Comparison of ENCODE assay signal across 10 mouse cellular contexts in genomic region chr2:153668754-153669376, GRCm38 (mm10). TPM values are rescaled to one million over a fixed set of nuclear protein-coding genes. Genes with fewer than 3 reads are reported as not detected.
DNase-seq lines count a peak whose midpoint lies in the region; ATAC-seq and TF ChIP-seq lines count a peak whose summit lies in the region.
"Had no signal": no experiment of that assay in that cellular context is flagged by ENCODE, and none has a peak within 500 bp of the region (broad histone marks: within the 10 kb centered on the region; RNA-seq: fewer than 3 reads in every experiment).

No protein-coding gene starts in this region.

- no peaks in the 10 kb centered on the region for H3K4me1 ChIP-seq in forebrain, postnatal 0 days (ENCODE audit: insufficient read depth)
- H3K4me1 ChIP-seq in neural tube, embryonic 14.5 days (ENCODE audit: control insufficient read depth, insufficient read depth, low read length): no peaks in the 10 kb centered on the region

- DNase-seq in cerebellum, adult 11 months: no peak
- peak; percentile 17 to 35 for DNase-seq in right cerebral cortex, adult 2 months (ENCODE audit: low spot score in 2 of 2)
- no peak for DNase-seq in right cerebral cortex, postnatal 14 days
- DNase-seq in forebrain, postnatal 0 days: peak; percentile 81
- peak; percentile 40 to 82 for DNase-seq in layer of hippocampus, postnatal 14 days (ENCODE audit: low spot score in 2 of 2)
- no peak for DNase-seq in spleen, adult 18-20 months

- H3K27ac ChIP-seq in forebrain, postnatal 0 days (ENCODE audit: low read depth, low read length): no peak overlapping the region
- no peak overlapping the region for H3K27ac ChIP-seq in neural tube, embryonic 14.5 days (ENCODE audit: low read depth, low read length)

- H3K27me3 ChIP-seq in forebrain, postnatal 0 days (ENCODE audit: insufficient read depth, low read length): no peaks in the 10 kb centered on the region
- no peaks in the 10 kb centered on the region for H3K27me3 ChIP-seq in neural tube, embryonic 14.5 days (ENCODE audit: control insufficient read depth, insufficient read depth, low read length)

- WGBS in forebrain, postnatal 0 days: 55% methylated on average over 7 of the region's 7 CpGs
- 64% methylated on average over 7 of the region's 7 CpGs for WGBS in neural tube, embryonic 14.5 days

- ATAC-seq in cerebellum, adult (ENCODE audit: insufficient number of reproducible peaks, low FRiP score, low TSS enrichment): peak; percentile 75
- peak; percentile 94 for ATAC-seq in forebrain, postnatal 0 days
- peak; percentile 78; the same call in 1 of the 2 replicates for ATAC-seq in neural tube, embryonic 14.5 days (ENCODE audit: low read depth)

- peak; percentile 90 for TF ChIP-seq CTCF in forebrain, postnatal 0 days (IDR thresholded peaks at IDR 0.05; ENCODE audit: low read depth)

- H3K9ac ChIP-seq in forebrain, postnatal 0 days: no peak overlapping the region
- H3K9ac ChIP-seq in neural tube, embryonic 14.5 days (replicated peaks; ENCODE audit: low read depth, low read length): no peak overlapping the region

- H3K4me3 ChIP-seq in forebrain, postnatal 0 days (ENCODE audit: low read depth, low read length): no peak overlapping the region
- H3K4me3 ChIP-seq in neural tube, embryonic 14.5 days (ENCODE audit: low read depth, low read length): no peak overlapping the region
- H3K4me3 ChIP-seq: myocyte had no signal

- H3K36me3 ChIP-seq in forebrain, postnatal 0 days (ENCODE audit: insufficient read depth): 0 out of 2 replicates have a peak, but pooled peaks cover 6% of the 10 kb centered on the region
- no peaks in the 10 kb centered on the region for H3K36me3 ChIP-seq in neural tube, embryonic 14.5 days (ENCODE audit: control insufficient read depth, insufficient read depth, low read length)

- no peaks in the 10 kb centered on the region for H3K9me3 ChIP-seq in forebrain, postnatal 0 days (ENCODE audit: low read length)
- H3K9me3 ChIP-seq in neural tube, embryonic 14.5 days (ENCODE audit: control insufficient read depth, low read length): no peaks in the 10 kb centered on the region

- no peak overlapping the region for H3K4me2 ChIP-seq in forebrain, postnatal 0 days (ENCODE audit: low read depth)
- H3K4me2 ChIP-seq in neural tube, embryonic 14.5 days (ENCODE audit: low read depth, low read length): no peak overlapping the region

RNA-seq across cellular contexts. Expression of gene Dnmt3b, which starts 19.6 kb away (rescaled TPM):
- 1.9 and 3.9 TPM in 2 replicates for total RNA-seq in forebrain, postnatal 0 days (2014; rRNA removed)
- polyA plus RNA-seq in forebrain, postnatal 0 days (2015; fragmentation: Nextera tagmentation; extraction: Ambion mirVana): 1.3 and 1.9 TPM in 2 replicates
- total RNA-seq in layer of hippocampus, postnatal 14 days (2021): 1 to 10 TPM; 2.1 TPM
- 2.9 and 3.6 TPM in 2 replicates for polyA plus RNA-seq in neural tube, embryonic 14.5 days (2014; fragmentation: Nextera tagmentation; extraction: Ambion mirVana)

RNA-seq across cellular contexts. Expression of gene Dnmt3c, which starts 27.6 kb away (rescaled TPM):
- total RNA-seq in forebrain, postnatal 0 days (2014; rRNA removed): not detected in 2 replicates
- not detected in 2 replicates for polyA plus RNA-seq in forebrain, postnatal 0 days (2015; fragmentation: Nextera tagmentation; extraction: Ambion mirVana)
- under 1 TPM in 1 of 2 experiments, not detected in 1; 0.14 TPM for total RNA-seq in layer of hippocampus, postnatal 14 days (2021)
- not detected in 2 replicates for polyA plus RNA-seq in neural tube, embryonic 14.5 days (2014; fragmentation: Nextera tagmentation; extraction: Ambion mirVana)
- polyA plus RNA-seq: heart, embryonic 16.5 days; myocyte had no signal

RNA-seq across cellular contexts. Expression of gene Commd7, which starts 36.3 kb away (rescaled TPM):
- 39.2 and 46.4 TPM in 2 replicates for total RNA-seq in forebrain, postnatal 0 days (2014; rRNA removed)
- 105 and 116 TPM in 2 replicates for polyA plus RNA-seq in forebrain, postnatal 0 days (2015; fragmentation: Nextera tagmentation; extraction: Ambion mirVana)
- 10 to 100 TPM; 25.3 to 27.8 TPM for total RNA-seq in layer of hippocampus, postnatal 14 days (2021)
- 77.1 and 77.3 TPM in 2 replicates for polyA plus RNA-seq in neural tube, embryonic 14.5 days (2014; fragmentation: Nextera tagmentation; extraction: Ambion mirVana)

Comparison
In these comparisons a context has a peak if more than half of its experiments do, and no peak if none do; other contexts are left out.
1. DNase-seq: peak in right cerebral cortex, adult 2 months (2 of 2), forebrain, postnatal 0 days (single experiment) and layer of hippocampus, postnatal 14 days (2 of 2); none in cerebellum, adult 11 months (single experiment), right cerebral cortex, postnatal 14 days (single experiment) and spleen, adult 18-20 months (0 of 2).
2. Peak in every context shown above with its lines, with median percentiles within 50 percentile points of each other: ATAC-seq.